Mouse (Mus musculus) limb, embryonic 14.5 days (tissue): ENCODE data around the gene Dip2b. TPM values are rescaled to one million over a fixed set of nuclear protein-coding genes. Genes with fewer than 3 reads are reported as not detected.

Experiments
- ATAC-seq: fragments of 200-750 bp; cut with Nextera tagmentation; 2 replicates; pipeline ENCODE4 v1.8.0; 2017; ENCODE audit warnings: low read depth, moderate number of reproducible peaks, moderate TSS enrichment; ENCODE audit not compliant: low FRiP score
- DNase-seq: peaks from one replicate; pipeline ENCODE4 v3.0.0-alpha.2; 2015; ENCODE audit warnings: low spot score
- H3K27ac ChIP-seq: fragments of 300-500 bp; sonication (generic); replicated peaks from 2 replicates; pipeline ENCODE4 v1.5.1; 2014; ENCODE audit warnings: low read depth, mild to moderate bottlenecking, low read length, moderate library complexity, mixed read lengths
- H3K27me3 ChIP-seq: fragments of 300-500 bp; sonication (generic); 2 replicates; pipeline ENCODE4 v1.6.1; 2014; ENCODE audit warnings: low read length, mixed read lengths; ENCODE audit not compliant: control insufficient read depth, insufficient read depth
- H3K36me3 ChIP-seq: fragments of 300-500 bp; sonication (generic); 2 replicates; pipeline ENCODE4 v1.6.1; 2014; ENCODE audit warnings: mild to moderate bottlenecking, low read length, moderate library complexity, mixed read lengths; ENCODE audit not compliant: control insufficient read depth, insufficient read depth
- H3K4me1 ChIP-seq: fragments of 300-500 bp; sonication (generic); 2 replicates; pipeline ENCODE4 v1.6.1; 2014; ENCODE audit warnings: antibody characterized with exemption, low read length, mixed read lengths; ENCODE audit not compliant: control insufficient read depth, insufficient read depth
- H3K4me2 ChIP-seq: fragments of 300-500 bp; sonication (generic); replicated peaks from 2 replicates; pipeline ENCODE4 v1.6.1; 2014; ENCODE audit warnings: low read depth, mild to moderate bottlenecking, low read length, moderate library complexity; ENCODE audit not compliant: severe bottlenecking
- H3K4me3 ChIP-seq: fragments of 300-500 bp; sonication (generic); replicated peaks from 2 replicates; pipeline ENCODE4 v1.5.1; 2014; ENCODE audit warnings: low read length
- H3K9ac ChIP-seq: fragments of 300-500 bp; sonication (generic); 2 replicates; pipeline ENCODE4 v1.6.1; 2014; ENCODE audit warnings: mild to moderate bottlenecking, low read depth, low read length, moderate library complexity; ENCODE audit not compliant: severe bottlenecking
- H3K9me3 ChIP-seq: fragments of 300-500 bp; sonication (generic); 2 replicates; pipeline ENCODE4 v1.6.1; 2016; ENCODE audit warnings: low read length; ENCODE audit not compliant: control insufficient read depth
- POLR2A ChIP-seq: fragments of 200-500 bp; IDR thresholded peaks from 2 replicates; pipeline ENCODE4 v1.8.0; 2012; ENCODE audit warnings: inconsistent platforms, mild to moderate bottlenecking, moderate library complexity, borderline replicate concordance; ENCODE audit not compliant: insufficient read depth, insufficient read length; ENCODE audit errors: extremely low read depth
- WGBS: fragments of 180-500 bp; shearing (Covaris S2); extraction: QIAGEN DNeasy Blood & Tissue Kit; methylation state at CpG from one replicate; pipeline ENCODE4 v1.1.7; 2014; 5-methylcytosine and 5-hydroxymethylcytosine counted together
- polyA plus RNA-seq, 2 experiments: library from polyadenylated mRNA; depleted of rRNA in 1 of 2; stranded (reverse) in 1 of 2; unstranded in 1 of 2; fragments of >200 nt; fragmentation: Nextera tagmentation in 1 of 2; extraction: Ambion mirVana in 1 of 2; gene quantifications; 2 replicates each; pipeline versions ENCODE4 v1.2.1 to v1.2.3; 2012 to 2014

The Dip2b gene
- polyA plus RNA-seq, 2 experiments, result 13.0 to 15.0 TPM

DNA sequence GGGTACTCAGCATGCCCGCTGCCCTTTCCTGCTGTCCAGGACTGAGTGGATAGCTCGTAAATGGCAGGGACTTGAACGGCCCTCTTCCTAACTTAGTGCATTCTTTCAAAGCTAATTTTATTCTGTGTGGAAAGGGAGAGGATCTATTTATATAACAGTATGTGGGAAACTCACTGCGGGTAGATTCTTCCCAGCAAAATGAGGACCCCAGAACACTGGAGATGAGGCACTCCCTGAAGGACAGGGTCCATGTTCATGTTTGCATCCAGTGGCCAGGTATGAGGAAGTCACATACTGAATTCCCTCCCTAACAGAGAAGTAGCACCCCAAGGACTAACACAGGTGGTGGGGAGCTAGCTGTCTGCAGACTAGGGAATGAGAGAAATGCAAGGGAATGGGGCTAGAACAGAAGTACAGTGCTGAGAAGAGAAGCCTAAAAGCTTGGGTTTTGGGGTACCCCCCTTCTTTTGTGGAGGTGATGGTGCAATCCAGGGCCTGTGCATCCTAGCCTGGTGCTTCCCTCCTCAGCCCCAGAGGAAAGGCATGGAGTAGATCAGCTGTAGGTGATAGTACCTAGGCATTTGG lies 164.1 kb downstream of the Dip2b start:
- 80% methylated on average over 4 of the region's 4 CpGs for WGBS
- Histone ChIP-seq H3K36me3 (peaks cover 75% of the 10 kb centered on the region), H3K4me1 (no peaks in the 10 kb centered on the region), H3K9ac (no peak overlapping the region), H3K27me3 (no peaks in the 10 kb centered on the region), H3K4me2 (no peak overlapping the region), H3K27ac (no peak overlapping the region), H3K9me3 (no peaks in the 10 kb centered on the region), H3K4me3 (no peak overlapping the region)
- DNase-seq, result no peak
- no peak for TF ChIP-seq POLR2A
- no peak for ATAC-seq

DNA sequence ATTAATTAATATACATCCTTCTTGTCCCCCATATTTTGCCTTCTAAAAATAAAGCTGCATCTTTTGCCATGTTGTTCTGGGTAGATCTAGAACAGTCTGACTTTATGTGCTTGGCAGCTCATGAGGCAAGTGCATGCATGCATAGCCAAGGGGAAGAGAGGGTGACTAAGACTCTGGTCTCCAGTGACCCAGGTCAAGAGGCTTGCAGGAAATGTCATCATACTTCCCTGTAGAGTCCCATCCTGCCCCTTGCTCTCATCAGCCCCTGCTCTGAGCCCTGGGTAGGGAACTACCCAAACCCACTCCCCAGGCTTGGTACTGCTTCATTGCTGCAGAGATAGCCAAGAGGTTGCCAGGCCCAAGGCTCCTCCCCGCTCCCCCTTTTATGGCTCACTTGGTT lies 166.1 kb downstream of the Dip2b start:
- Histone ChIP-seq H3K4me2 (no peak overlapping the region), H3K9me3 (no peaks in the 10 kb centered on the region), H3K9ac (no peak overlapping the region), H3K36me3 (peaks cover 73% of the 10 kb centered on the region), H3K4me3 (no peak overlapping the region), H3K4me1 (no peaks in the 10 kb centered on the region), H3K27ac (no peak overlapping the region), H3K27me3 (no peaks in the 10 kb centered on the region)
- no peak for TF ChIP-seq POLR2A
- 83% methylated on average over 1 of the region's 1 CpGs for WGBS
- ATAC-seq, result no peak
- DNase-seq, result no peak

DNA sequence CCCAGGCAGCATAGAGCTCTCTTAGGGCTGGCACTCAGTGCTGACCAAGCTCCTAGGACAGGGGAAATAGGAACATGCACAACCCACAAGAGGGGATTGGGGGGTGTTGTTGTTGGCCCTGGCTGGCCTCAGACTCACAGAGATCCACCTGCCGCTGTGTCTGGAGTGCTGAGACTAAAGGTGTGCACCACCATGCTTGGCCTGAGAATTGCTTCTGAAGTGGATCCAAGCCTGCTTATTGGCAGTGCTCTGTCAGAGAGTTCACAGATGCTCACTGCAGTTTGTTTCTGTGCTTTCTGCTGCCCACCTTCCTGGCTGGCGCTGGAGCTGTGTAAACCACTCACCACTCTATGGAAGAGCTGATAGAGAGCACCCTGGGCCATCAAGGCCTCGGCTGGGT lies 171.5 kb downstream of the Dip2b start:
- Histone ChIP-seq H3K36me3 (peaks cover 88% of the 10 kb centered on the region), H3K4me1 (no peaks in the 10 kb centered on the region), H3K4me3 (no peak overlapping the region), H3K27me3 (no peaks in the 10 kb centered on the region), H3K9me3 (no peaks in the 10 kb centered on the region), H3K9ac (no peak overlapping the region), H3K27ac (no peak overlapping the region), H3K4me2 (no peak overlapping the region)
- TF ChIP-seq POLR2A, result no peak
- WGBS, result 88% methylated on average over 3 of the region's 3 CpGs
- ATAC-seq (no peak), DNase-seq (no peak)

DNA sequence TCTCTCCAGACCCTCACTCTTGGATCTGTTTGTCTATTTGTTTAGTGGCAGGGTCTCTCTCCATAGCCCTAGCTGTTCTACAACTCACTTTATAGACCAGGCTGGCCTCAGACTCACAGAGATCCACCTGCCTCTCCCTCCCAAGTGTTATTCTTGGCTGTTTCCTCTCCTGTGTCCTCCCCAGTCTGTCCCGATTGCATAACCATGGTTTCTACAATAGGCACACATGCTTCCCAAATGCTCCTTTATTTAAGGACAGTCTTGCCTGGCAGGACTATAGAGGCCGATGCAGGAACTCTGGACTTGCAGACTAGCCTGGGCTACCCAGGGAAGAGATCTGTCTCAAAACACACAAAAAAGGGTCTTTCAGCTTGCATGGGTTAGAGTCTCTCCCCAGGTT lies 174.9 kb downstream of the Dip2b start:
- no peaks in the 10 kb centered on the region for H3K27me3 ChIP-seq
- H3K4me1 ChIP-seq, result no peaks in the 10 kb centered on the region
- ATAC-seq, result no peak
- H3K9ac ChIP-seq, result no peak overlapping the region
- WGBS, result 94% methylated on average over 2 of the region's 2 CpGs
- H3K4me3 ChIP-seq, result no peak overlapping the region
- TF ChIP-seq POLR2A, result no peak
- H3K36me3 ChIP-seq, result peaks cover 81% of the 10 kb centered on the region
- DNase-seq, result no peak
- H3K4me2 ChIP-seq, result no peak overlapping the region
- H3K27ac ChIP-seq, result no peak overlapping the region
- no peaks in the 10 kb centered on the region for H3K9me3 ChIP-seq

DNA sequence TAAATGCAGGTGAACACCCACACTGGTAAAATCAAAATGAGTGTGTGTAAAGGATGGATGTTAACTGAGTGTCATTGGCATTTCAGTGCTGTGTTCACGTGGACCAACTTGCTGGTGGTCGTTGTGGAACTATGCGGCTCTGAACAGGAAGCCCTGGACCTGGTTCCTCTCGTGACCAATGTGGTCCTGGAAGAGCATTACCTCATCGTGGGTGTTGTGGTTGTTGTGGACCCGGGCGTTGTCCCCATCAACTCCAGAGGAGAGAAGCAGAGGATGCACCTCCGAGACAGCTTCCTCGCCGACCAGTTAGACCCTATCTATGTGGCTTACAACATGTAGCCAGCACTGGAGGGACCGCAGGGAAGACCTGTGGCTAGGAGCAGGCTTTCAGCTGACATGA lies 176.6 kb downstream of the Dip2b start:
- Histone ChIP-seq H3K9me3 (no peaks in the 10 kb centered on the region), H3K9ac (no peak overlapping the region), H3K36me3 (peaks cover 67% of the 10 kb centered on the region), H3K27ac (no peak overlapping the region), H3K27me3 (no peaks in the 10 kb centered on the region), H3K4me2 (no peak overlapping the region), H3K4me1 (no peaks in the 10 kb centered on the region), H3K4me3 (no peak overlapping the region)
- ATAC-seq (no peak), DNase-seq (no peak)
- 94% methylated on average over 11 of the region's 11 CpGs for WGBS
- no peak for TF ChIP-seq POLR2A

DNA sequence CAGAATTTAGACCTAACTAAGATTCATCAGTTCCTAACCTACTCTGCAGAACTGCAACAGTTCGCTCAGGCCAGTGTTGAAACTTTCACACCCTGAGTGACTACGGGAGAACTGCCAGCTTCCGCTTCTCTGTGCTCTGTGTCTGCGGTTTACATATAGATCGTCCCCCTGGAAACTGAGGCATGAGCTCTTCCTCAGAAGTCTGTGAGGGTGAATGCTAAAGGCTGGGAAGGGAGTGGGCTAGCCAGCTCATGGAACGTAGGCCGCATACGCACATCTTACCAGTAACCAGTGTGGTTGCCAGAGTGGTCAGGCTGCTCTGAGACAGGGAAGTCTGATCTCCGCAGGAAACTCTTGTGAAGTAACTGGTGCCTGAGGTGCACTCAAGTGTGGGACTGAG lies 177.7 kb downstream of the Dip2b start:
- no peak overlapping the region for H3K4me3 ChIP-seq
- DNase-seq, result no peak
- no peaks in the 10 kb centered on the region for H3K4me1 ChIP-seq
- H3K27ac ChIP-seq, result no peak overlapping the region
- no peaks in the 10 kb centered on the region for H3K27me3 ChIP-seq
- peaks cover 58% of the 10 kb centered on the region for H3K36me3 ChIP-seq
- no peak overlapping the region for H3K4me2 ChIP-seq
- no peaks in the 10 kb centered on the region for H3K9me3 ChIP-seq
- WGBS, result 91% methylated on average over 9 of the region's 9 CpGs
- no peak for TF ChIP-seq POLR2A
- ATAC-seq, result no peak
- H3K9ac ChIP-seq, result no peak overlapping the region
